Mouse (Mus musculus): ENCODE results near the gene Nptx1.
A peak's percentile ranks its signal among the peaks of the same experiment; 100 is the strongest.

The Nptx1 gene

DNA sequence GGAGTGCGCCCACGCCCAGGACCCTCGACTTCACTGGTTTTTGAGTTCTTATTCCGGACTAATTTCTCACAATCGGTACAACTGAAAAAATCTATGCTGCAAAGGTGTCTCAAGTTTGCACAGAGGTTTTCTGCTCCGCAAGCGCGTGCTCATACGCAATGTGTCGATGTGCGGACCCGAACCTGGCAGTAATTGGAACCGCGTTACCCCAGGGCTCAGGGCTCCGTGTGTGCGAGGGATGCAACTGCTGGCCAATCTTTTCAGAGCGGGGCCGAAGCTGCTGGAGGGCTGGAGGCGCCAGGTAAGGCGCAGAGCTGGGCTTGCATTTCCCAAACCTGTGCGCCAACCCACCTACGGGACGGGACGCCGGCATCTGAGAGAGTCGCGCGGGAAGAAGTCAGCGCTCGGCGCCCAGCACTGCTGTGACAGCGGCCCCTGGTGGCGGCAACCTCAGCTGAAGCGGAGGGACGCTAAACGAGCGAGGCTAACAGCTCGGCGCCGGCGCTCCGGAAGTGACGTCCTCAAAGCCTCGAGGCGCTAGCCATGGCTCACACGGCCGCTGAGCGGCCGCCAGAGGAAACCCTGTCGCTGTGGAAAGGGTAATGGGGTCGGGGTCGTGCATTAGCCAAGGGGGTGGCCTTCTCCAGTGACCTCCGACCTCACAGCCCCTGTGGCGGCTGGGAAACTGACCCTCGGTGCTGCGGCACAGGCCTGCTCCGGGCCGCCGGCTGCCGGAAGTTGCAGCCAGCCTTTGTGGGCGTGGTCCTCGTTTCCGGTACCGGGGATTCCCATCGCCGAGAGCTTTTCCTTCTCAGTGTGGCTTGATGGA lies 56.5 kb downstream of the Nptx1 start, which contains the start of gene Endov:
TSS of gene Endov (plus strand) at position 487 of the 829 bp plus-strand sequence.
- TF ChIP-seq CTCF (conservative IDR thresholded peaks at IDR 0.05; ENCODE audit: low read length) = peak; percentile 57
- TF ChIP-seq NANOG (IDR thresholded peaks at IDR 0.05; ENCODE audit: borderline replicate concordance, low read length) = no peak
- Histone ChIP-seq H3K9me3 (ENCODE audit: low read length) (no peaks in the 10 kb centered on the region), H3K27me3 (ENCODE audit: insufficient read depth, low read length) (0 out of 2 replicates have a peak, but pooled peaks cover 5% of the 10 kb centered on the region), H3K4me3 (replicated peaks; ENCODE audit: low read length) (peak within 1 kb of the TSS; percentile 90), H3K4me1 (replicated peaks; ENCODE audit: low read depth, low read length) (peaks cover 17% of the 10 kb centered on the region), H3K36me3 (ENCODE audit: insufficient read depth, low read length) (peaks cover 52% of the 10 kb centered on the region)

Data from E14TG2a.4 (cell line).